Mouse (Mus musculus) intestine, embryonic 16.5 days (tissue): ENCODE data around the gene Taf8. TPM values are rescaled to one million over a fixed set of nuclear protein-coding genes. Genes with fewer than 3 reads are reported as not detected.
A peak's percentile ranks its signal among the peaks of the same experiment; 100 is the strongest.

Experiments used
- ATAC-seq: fragments of 200-750 bp; cut with Nextera tagmentation; 2 replicates; pipeline ENCODE4 v1.8.0; 2017; ENCODE audit warnings: moderate TSS enrichment, moderate library complexity
- H3K27ac ChIP-seq: fragments of 300-500 bp; sonication (generic); 2 replicates; pipeline ENCODE4 v1.5.1; 2014; ENCODE audit warnings: mild to moderate bottlenecking, low read length
- H3K27me3 ChIP-seq: fragments of 300-500 bp; sonication (generic); replicated peaks from 2 replicates; pipeline ENCODE4 v1.6.1; 2014; ENCODE audit warnings: low read length, control low read depth, mixed read lengths; ENCODE audit not compliant: control insufficient read depth, insufficient read depth
- H3K36me3 ChIP-seq: fragments of 300-500 bp; sonication (generic); 2 replicates; pipeline ENCODE4 v1.6.1; 2014; ENCODE audit warnings: low read length, control low read depth; ENCODE audit not compliant: control insufficient read depth, insufficient read depth
- H3K4me1 ChIP-seq: fragments of 300-500 bp; sonication (generic); 2 replicates; pipeline ENCODE4 v1.6.1; 2014; ENCODE audit warnings: low read length, control low read depth, mixed read lengths; ENCODE audit not compliant: control insufficient read depth, insufficient read depth
- H3K4me2 ChIP-seq: fragments of 300-500 bp; sonication (generic); 2 replicates; pipeline ENCODE4 v1.6.1; 2014; ENCODE audit warnings: low read depth, low read length, control low read depth
- H3K4me3 ChIP-seq: fragments of 300-500 bp; sonication (generic); 2 replicates; pipeline ENCODE4 v1.5.1; 2014; ENCODE audit warnings: mild to moderate bottlenecking, low read length
- H3K9ac ChIP-seq: fragments of 300-500 bp; sonication (generic); 2 replicates; pipeline ENCODE4 v1.6.1; 2014; ENCODE audit warnings: low read depth, low read length
- H3K9me3 ChIP-seq: fragments of 300-500 bp; sonication (generic); 2 replicates; pipeline ENCODE4 v1.6.1; 2016; ENCODE audit warnings: low read length, control low read depth; ENCODE audit not compliant: control insufficient read depth
- WGBS: fragments of 180-500 bp; shearing (Covaris S2); extraction: QIAGEN DNeasy Blood & Tissue Kit; methylation state at CpG from one replicate; pipeline ENCODE4 v1.1.7; 2014; 5-methylcytosine and 5-hydroxymethylcytosine counted together
- polyA plus RNA-seq: library from polyadenylated mRNA; unstranded; fragments of >200 nt; fragmentation: Nextera tagmentation; extraction: Ambion mirVana; gene quantifications from 2 replicates; pipeline ENCODE4 v1.2.1, GENCODE M21; 2015

Taf8 gene
- polyA plus RNA-seq, 1 experiment from 2014 or later = 20.4 TPM

DNA sequence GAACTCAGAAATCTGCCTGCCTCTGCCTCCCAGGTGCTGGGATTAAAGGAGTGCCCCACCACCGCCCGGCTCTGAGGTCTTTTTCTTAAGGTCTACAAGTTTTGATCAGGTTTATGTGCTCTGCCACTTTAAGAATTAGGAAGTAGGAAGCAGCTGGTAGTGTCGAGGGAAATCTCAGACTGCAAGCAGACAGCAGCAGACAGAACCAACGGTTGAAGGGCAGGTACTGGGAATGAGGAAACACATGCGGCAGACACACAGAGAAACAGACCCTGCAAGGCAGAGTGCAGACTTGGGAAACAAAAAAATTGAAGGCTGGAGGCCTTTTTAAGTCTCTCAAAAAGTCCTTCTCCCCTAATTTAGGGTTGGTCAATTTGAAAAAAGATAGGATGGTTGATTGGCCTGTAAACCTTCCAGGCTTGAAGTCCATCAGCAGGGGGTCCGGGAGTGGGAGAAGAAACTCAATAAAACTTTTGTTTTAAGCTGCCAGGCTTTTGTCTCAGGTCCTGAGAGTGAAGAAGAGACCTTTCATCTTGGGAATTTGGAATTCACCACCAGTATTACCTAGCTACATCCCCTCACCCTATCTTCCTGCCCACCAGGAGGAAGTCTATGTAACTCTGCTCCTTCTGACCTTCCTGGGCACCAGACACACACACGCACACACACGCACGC, 7.1 kb upstream of the Taf8 start:
- 58% methylated on average over 9 of the region's 9 CpGs for WGBS
- Histone ChIP-seq H3K4me2 (0 out of 2 replicates have a peak overlapping the region, but pooled peaks have one; percentile 3), H3K9me3 (no peaks in the 10 kb centered on the region), H3K27ac (peak overlapping the region; percentile 67), H3K9ac (peak overlapping the region; percentile 22; the same call in 1 of the 2 replicates), H3K4me3 (no peak overlapping the region), H3K4me1 (peaks cover 64% of the 10 kb centered on the region), H3K27me3 (no peaks in the 10 kb centered on the region), H3K36me3 (no peaks in the 10 kb centered on the region)
- ATAC-seq = no peak

GRCm38 (mm10) chr17:47508012-47508608, 6.0 kb upstream of the Taf8 start:
- peak; percentile 80 for ATAC-seq
- peak overlapping the region; percentile 38 for H3K4me3 ChIP-seq
- no peaks in the 10 kb centered on the region for H3K27me3 ChIP-seq
- H3K4me2 ChIP-seq = peak overlapping the region; percentile 69
- H3K4me1 ChIP-seq = peaks cover 55% of the 10 kb centered on the region
- no peaks in the 10 kb centered on the region for H3K9me3 ChIP-seq
- WGBS = 8% methylated on average over 12 of the region's 12 CpGs
- H3K27ac ChIP-seq = peak overlapping the region; percentile 96
- peak overlapping the region; percentile 50; the same call in 1 of the 2 replicates for H3K9ac ChIP-seq
- H3K36me3 ChIP-seq = no peaks in the 10 kb centered on the region

- ATAC-seq = no peak
- 71% methylated on average over 2 of the region's 2 CpGs for WGBS
- Histone ChIP-seq H3K4me1 (peaks cover 49% of the 10 kb centered on the region), H3K4me3 (no peak overlapping the region), H3K9me3 (no peaks in the 10 kb centered on the region), H3K4me2 (peak overlapping the region; percentile 69; the same call in 1 of the 2 replicates), H3K27ac (peak overlapping the region; percentile 96), H3K36me3 (no peaks in the 10 kb centered on the region), H3K27me3 (no peaks in the 10 kb centered on the region), H3K9ac (no peak overlapping the region)
Observed at GRCm38 (mm10) chr17:47507523-47507922, 5.4 kb upstream of the Taf8 start.

DNA sequence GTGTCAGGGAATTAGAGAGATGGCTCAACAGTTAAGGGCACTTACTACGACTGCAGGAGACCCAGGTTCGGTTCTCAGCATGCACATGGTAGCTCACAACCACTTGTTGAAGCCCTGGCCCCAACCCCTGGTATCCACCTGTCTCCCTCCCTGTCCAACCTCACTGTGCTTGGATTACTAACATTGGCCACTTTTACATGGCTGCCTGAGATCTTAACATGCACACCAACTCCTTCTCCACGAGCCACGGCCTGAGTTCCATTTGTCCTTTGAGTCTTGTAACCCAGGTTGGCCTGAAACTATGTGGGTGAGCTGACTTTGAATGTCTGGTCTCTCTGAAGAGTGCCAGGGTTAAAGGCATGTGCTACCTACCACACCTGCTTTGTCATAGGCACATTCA, 4.6 kb upstream of the Taf8 start:
- Histone ChIP-seq H3K4me1 (peaks cover 46% of the 10 kb centered on the region), H3K27ac (no peak overlapping the region), H3K4me3 (no peak overlapping the region), H3K36me3 (no peaks in the 10 kb centered on the region), H3K9me3 (no peaks in the 10 kb centered on the region), H3K4me2 (no peak overlapping the region), H3K9ac (no peak overlapping the region), H3K27me3 (no peaks in the 10 kb centered on the region)
- WGBS = 93% methylated on average over 4 of the region's 4 CpGs
- no peak for ATAC-seq

- Histone ChIP-seq H3K27me3 (no peaks in the 10 kb centered on the region), H3K27ac (no peak overlapping the region), H3K36me3 (no peaks in the 10 kb centered on the region), H3K4me2 (no peak overlapping the region), H3K9ac (no peak overlapping the region), H3K9me3 (no peaks in the 10 kb centered on the region), H3K4me3 (no peak overlapping the region), H3K4me1 (peaks cover 46% of the 10 kb centered on the region)
- no peak for ATAC-seq
- WGBS = 80% methylated on average over 1 of the region's 1 CpGs
Observed at GRCm38 (mm10) chr17:47506042-47506441, 4.0 kb upstream of the Taf8 start.

- no peaks in the 10 kb centered on the region for H3K36me3 ChIP-seq
- peaks cover 50% of the 10 kb centered on the region for H3K4me1 ChIP-seq
- no peaks in the 10 kb centered on the region for H3K27me3 ChIP-seq
- H3K4me3 ChIP-seq = peak overlapping the region; percentile 49
- peak overlapping the region; percentile 67 for H3K4me2 ChIP-seq
- H3K9ac ChIP-seq = peak overlapping the region; percentile 73
- H3K27ac ChIP-seq = peak overlapping the region; percentile 63; the same call in 1 of the 2 replicates
- H3K9me3 ChIP-seq = no peaks in the 10 kb centered on the region
- no peak for ATAC-seq
- WGBS = 58% methylated on average over 2 of the region's 2 CpGs
Observed at GRCm38 (mm10) chr17:47505566-47505965, 3.5 kb upstream of the Taf8 start.

GRCm38 (mm10) chr17:47504941-47505346, 2.9 kb upstream of the Taf8 start, which contains the start of gene Ccnd3:
TSS of gene Ccnd3 (plus strand) at chr17:47505051.
- WGBS = under 1% methylated on average over 22 of the region's 22 CpGs
- peaks cover 48% of the 10 kb centered on the region for H3K4me1 ChIP-seq
- peak within 1 kb of the TSS; percentile 67 for H3K4me2 ChIP-seq
- H3K9me3 ChIP-seq = no peaks in the 10 kb centered on the region
- peak within 1 kb of the TSS; percentile 63 for H3K27ac ChIP-seq
- H3K27me3 ChIP-seq = no peaks in the 10 kb centered on the region
- H3K36me3 ChIP-seq = 0 out of 2 replicates have a peak, but pooled peaks cover 3% of the 10 kb centered on the region
- H3K4me3 ChIP-seq = peak within 1 kb of the TSS; percentile 49
- peak; percentile 5; the same call in 1 of the 2 replicates for ATAC-seq
- peak within 1 kb of the TSS; percentile 73 for H3K9ac ChIP-seq

DNA sequence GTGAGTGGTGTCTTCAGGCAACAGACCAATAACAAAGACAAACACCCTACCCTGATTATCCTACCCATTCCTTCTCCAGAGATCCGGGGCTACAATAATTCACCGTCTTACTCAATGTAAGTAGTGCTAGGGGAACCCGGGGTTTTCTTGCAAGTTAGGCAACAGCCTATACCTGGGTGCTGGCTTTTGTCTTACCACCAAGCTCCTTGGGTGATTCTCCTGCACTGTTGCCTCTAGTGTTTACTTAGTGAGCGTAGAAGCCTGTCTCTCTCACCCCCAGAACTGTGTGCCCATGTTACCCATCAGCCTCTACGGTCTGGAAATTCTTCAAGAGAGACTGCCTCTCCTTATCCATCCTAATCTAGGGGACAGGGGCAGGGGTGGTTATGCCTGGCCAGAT, 2.1 kb upstream of the Taf8 start:
- WGBS = 45% methylated on average over 5 of the region's 5 CpGs
- H3K36me3 ChIP-seq = 0 out of 2 replicates have a peak, but pooled peaks cover 4% of the 10 kb centered on the region
- peak overlapping the region; percentile 73 for H3K9ac ChIP-seq
- H3K4me3 ChIP-seq = peak overlapping the region; percentile 49
- H3K4me1 ChIP-seq = peaks cover 45% of the 10 kb centered on the region
- no peak for ATAC-seq
- H3K27me3 ChIP-seq = no peaks in the 10 kb centered on the region
- H3K9me3 ChIP-seq = no peaks in the 10 kb centered on the region
- H3K4me2 ChIP-seq = peak overlapping the region; percentile 67
- no peak overlapping the region for H3K27ac ChIP-seq

DNA sequence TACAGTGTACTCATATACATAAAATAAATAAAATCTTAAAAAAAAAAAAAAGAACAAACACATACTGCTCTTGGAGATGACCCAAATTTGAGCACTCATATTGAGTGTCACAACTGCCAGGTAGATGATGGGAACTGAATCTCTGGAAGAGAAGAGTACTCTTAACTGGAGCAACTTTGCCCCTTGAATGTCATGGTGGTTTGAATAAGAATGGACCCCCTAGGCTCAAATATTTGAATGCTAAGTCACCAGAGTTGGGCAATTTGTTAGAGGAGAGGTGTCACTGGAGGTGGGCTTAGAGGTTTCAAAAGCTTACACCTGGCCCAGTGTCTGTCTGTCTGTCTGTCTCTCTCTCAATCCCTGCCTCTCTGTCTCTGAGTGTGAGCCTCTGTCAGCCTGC, 1.6 kb upstream of the Taf8 start:
- 0 out of 2 replicates have a peak, but pooled peaks cover 8% of the 10 kb centered on the region for H3K36me3 ChIP-seq
- H3K4me1 ChIP-seq = peaks cover 41% of the 10 kb centered on the region
- H3K27me3 ChIP-seq = no peaks in the 10 kb centered on the region
- no peak overlapping the region for H3K4me3 ChIP-seq
- H3K27ac ChIP-seq = no peak overlapping the region
- no peak overlapping the region for H3K4me2 ChIP-seq
- H3K9ac ChIP-seq = no peak overlapping the region
- no peak for ATAC-seq
- H3K9me3 ChIP-seq = no peaks in the 10 kb centered on the region
